Mouse (Mus musculus) natural killer cell, adult 2 months (primary cell): ENCODE measurements around the gene Mymx.
"Not testable (repeated sequence)": the region's sequence is repeated elsewhere in the genome, so short reads cannot be mapped to it uniquely, and the experiment has no call there.

Experiments used
- DNase-seq, 2 experiments: peaks; one replicate each; pipeline ENCODE4 v3.0.0; 2022; ENCODE audit warnings: low spot score in 2 of 2

The Mymx gene

DNA sequence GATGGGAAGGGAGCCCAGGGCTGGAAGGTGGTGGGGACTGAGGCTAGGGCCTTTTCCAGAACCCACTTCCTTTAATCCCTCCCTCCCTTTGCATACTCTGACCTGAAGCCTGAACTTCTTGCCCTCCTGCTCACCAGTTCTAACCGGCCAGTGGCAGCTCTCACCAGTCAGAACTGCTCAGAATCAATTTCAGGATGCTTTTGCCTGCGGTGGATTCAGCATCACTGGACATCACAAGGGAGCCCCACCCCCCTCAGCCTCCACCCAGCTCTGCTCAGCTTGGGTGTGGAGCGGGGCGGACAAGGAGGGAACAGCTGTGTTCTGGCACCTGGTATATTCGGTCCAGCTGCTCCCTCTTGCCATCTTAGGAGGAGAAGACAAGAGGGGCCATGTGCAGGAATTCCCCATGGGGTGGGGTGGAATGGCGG, at the start of gene Mymx:
TSS of gene Mymx (minus strand) at position 226 of the 428 bp plus-strand sequence.
- DNase-seq, result no peak

- DNase-seq, result no peak
Measured at GRCm38 (mm10) chr17:45644185-45644584, 42.3 kb upstream of the Mymx start.

DNA sequence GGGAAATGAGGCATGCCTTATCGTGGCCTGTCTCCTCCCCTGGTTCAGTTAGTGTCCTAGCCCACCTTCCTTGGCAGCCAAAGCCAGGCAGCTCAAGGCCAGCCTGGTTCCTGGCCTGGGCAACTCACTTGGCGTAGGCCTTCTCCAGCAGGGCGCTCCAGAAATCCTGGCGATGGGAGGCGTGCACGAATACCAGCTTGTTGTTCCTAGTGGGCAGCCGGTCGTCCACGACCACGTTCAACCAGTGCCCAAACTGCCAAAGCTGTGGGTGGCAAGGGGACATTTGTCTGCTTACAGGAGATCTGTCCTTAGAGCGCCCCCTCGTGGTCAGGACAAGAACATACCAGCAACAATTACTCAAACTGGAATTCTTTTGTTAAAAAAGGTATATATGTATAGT, 40.8 kb upstream of the Mymx start:
- peak; percentile 43 to 71 for DNase-seq

DNA sequence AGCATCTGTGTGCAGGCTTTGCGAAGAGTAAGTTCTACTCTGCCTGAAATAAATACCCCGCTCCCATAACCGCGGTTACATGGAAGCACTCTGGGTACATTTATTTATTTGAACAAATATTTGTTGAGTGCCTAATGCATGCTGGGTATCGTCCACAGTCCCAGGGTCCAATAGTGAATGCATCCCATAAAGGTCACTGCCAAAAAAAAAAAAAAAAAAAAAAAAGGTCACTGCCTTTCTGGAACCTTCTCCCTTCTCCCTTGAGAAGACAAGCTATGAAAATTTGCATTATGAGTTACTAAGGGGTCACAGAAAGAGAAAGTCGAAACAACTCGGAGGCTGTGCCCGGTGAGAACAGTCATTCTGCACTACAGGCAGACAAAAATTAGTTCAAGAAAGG, 40.1 kb upstream of the Mymx start:
- DNase-seq, result no peak

DNA sequence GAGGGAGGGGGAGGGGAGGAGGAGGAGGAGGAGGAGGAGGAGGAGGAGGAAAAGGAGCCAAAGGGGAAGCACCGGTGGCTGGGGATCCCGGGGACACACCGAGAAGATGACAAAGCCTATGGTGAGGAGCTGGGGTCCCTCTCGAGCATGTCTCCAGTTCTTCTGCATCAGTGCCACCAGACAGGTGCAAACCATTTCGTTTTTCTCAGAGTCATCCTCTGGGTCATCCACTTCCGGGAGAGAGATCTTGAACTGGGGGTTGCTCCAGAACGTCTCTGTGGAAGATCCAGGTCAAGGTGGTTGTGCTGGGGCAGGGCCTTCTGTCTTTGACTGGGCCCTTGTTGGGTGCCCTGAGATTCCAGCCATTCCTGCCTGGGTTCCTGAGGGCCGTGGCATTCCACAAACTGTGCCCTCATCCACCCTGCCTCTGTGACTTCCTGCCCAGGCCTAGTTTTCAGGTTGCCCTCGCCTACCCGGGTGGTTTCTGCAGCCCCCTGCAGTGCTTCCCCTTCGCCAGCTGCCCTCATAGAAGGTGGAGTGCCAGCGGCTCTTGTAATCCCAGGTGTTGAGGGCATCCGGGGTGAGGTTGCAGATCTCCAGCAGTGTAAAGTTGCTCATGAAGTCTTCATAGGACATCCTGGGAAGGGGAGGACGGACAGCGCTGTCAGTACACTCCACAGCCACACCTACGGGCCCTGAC, 36.8 kb upstream of the Mymx start:
- DNase-seq, result no peak

DNA sequence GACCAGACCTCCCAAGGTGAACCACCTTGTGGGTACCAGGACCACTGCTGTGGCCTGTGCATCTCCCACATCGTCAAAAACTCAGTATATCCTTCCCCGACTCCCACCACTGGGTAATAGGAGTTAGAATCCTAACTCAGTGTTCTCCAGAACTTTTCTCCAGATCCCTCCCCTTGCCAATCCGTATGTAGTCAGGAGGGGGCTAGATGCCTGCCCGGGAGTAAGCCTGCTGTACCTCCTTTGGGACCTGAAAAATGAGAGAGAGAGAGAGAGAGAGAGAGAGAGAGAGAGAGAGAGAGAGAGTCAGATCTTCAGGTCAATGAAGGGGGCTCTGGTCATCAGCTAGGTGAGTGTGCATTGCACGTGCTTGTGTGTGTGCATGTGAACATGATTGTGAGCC, 32.1 kb upstream of the Mymx start:
- DNase-seq, result no peak

- DNase-seq, result peak in 1 of 2 experiments; percentile 58
Measured at GRCm38 (mm10) chr17:45631940-45632339, 30.0 kb upstream of the Mymx start.

DNA sequence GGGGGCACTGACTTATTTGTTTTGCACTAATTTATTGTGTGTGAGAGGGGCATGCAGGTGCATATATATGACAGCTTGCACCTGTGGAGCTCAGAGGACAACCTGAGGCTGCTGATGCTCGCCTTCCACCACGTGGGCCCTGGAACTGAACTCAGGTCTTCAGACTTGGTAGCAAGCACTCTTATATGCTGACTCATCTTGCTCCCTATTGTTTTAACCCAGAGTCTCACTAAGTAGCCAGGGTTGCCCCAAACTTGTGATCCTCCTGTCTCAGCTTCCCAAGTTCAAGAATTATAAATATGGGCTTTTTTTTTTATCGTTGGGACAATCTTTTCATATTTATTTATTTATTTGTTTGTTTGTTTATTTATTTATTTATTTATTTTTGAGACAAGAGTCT, 29.1 kb upstream of the Mymx start:
- DNase-seq, result no peak

GRCm38 (mm10) chr17:45629861-45630694, 28.2 kb upstream of the Mymx start:
- DNase-seq, result peak in 1 of 2 experiments; percentile 68

DNA sequence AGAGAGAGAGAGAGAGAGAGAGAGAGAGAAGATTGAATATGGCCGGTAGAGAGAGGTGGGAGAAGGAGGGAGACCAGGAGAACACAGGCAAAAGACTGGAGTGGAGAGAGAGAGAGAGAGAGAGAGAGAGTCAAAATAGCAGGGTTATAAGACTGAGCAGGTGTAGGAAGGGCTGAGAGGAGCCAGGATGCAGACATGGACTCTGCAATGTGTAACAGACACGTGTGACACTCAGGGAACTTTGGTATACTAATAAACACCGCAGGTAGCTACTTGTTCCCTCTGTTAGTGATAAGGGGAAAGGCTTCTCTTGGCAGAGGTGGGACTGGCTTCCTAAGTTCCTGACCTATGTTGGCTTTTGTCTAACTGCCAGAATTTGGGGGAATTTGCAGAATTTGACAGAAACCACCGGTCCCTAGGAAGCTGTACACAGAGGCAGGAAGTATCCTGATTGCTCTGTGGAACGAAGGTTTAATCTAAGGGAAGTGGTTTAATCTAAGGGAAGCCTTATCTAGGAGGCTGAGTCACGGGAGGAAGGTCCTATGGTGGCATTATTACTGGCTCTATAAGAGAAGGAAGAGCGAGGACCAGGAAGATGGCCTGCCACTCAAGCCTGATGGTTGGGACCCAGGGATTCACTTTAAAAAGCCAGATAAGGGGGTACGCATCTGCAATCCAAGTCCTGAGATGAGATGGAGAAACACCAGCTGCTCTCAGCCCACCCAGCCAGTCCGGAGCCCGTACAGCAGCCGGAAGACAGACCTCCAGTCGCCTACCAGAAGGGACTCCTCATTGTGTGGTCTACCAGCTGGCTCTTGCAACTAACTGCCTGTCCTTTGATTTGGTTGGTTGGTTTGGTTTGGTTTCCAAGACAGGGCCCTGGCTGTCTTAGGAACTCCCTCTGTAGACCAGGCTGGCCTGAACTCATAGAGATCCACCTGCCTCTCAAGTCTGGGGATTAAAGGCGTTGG, 27.3 kb upstream of the Mymx start:
- DNase-seq, result no peak

DNA sequence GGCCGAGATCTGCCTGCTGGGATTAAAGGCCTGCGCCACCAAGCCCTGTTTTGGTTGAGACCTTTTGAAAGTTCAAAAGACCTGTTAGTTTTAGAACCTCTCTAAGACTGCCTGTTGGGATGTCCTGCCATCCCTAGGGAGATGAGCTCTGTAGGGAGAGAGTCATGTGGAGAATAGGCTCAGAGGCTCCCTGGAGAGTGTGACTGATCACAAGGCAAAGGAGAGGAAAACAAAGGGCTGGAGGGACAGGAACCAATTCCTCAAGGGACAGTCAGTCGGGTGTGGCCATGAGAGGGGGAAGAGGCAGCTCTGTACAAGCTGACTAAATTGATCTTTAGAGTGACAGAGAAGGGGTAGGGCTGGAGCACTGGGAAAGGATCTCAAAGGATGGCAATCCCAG, 26.3 kb upstream of the Mymx start:
- DNase-seq, result no peak

DNA sequence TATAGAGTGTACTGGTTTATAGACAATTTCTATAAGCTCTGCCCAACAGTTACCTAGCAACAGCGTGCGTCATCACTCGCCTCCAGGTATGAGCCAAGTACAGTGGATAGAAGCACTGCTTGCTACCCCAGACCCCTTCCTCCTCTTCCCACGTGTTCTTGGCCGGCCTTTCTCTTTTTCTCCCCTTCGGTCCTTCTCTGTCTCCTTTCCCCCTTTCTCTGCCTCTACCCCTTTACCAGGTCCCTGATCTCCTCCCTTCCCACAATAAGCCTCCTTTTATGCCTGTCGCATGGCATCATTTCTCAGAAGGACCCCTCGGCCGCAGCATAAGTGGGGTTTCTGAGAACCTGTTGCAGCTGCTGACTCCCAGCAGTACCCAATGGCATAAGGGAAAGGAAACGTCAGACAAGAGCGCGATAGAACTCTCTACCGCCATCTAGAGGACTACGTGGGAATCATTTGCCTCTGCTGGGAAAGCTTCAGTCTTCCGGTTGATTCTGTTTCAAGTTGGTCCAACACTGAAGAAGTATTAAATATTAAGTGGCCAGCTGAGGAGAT, 24.8 kb upstream of the Mymx start:
- peak; percentile 44 to 63 for DNase-seq

DNA sequence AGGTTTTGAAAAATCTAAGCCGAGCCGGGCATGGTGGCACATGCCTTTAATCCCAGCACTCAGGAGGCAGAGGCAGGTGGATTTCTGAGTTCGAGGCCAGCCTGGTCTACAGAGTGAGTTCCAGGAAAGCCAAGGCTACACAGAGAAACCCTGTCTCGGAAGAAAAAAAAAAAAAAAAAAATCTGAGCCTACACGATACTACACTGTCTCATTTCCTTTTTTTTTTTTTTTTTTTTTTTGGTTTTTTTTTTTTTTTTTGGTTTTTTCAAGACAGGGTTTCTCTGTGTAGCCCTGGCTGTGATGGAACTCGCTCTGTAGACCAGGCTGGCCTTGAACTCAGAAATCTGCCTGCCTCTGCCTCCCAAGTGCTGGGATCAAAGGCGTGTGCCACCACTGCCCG, 21.5 kb upstream of the Mymx start:
- DNase-seq, result not testable (repeated sequence)

- DNase-seq, result no peak
Measured at GRCm38 (mm10) chr17:45619386-45620256, 17.7 kb upstream of the Mymx start.

DNA sequence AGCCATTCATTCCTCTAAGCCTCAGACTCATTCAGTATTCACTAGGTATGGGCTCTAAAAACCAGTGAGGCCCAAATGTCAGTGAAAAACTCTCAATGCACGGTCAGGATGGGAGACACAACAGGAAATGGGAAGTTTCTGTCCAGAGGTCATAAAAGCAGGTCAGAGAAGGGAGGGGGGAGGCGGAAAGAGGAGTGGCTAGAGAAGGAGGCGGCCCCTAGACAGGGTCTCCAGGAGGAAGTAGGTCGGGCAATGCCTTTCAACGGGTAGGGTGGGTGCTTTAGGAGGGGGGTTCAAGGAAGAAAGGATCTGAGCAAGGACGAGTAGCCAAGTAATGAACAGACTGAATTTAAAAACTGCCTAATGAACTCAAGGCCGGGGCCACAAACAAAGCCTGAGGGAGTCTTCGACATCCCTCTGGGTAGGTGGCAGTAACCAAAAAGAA, 17.1 kb upstream of the Mymx start:
- DNase-seq, result no peak

GRCm38 (mm10) chr17:45617655-45618054, 15.8 kb upstream of the Mymx start:
- DNase-seq, result no peak

DNA sequence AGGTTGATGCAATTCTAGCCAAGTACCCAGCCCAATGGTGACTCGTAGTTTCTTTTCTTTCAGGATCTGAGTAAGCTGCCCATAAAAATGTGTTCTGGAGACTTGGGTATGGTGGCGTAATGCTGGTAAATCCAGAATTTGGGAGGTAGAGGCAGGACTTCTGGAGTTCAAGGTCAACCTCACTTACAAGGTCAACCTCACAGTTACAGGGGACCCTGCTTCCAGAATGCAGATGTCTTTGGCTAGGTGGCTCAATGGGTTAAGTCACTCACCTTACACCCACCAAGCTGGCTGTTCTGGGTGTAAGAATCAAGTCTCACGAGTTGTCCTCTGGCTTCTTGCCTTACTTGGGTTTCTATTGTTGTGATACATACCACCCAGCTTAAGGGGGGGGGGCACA, 14.8 kb upstream of the Mymx start:
- no peak for DNase-seq

DNA sequence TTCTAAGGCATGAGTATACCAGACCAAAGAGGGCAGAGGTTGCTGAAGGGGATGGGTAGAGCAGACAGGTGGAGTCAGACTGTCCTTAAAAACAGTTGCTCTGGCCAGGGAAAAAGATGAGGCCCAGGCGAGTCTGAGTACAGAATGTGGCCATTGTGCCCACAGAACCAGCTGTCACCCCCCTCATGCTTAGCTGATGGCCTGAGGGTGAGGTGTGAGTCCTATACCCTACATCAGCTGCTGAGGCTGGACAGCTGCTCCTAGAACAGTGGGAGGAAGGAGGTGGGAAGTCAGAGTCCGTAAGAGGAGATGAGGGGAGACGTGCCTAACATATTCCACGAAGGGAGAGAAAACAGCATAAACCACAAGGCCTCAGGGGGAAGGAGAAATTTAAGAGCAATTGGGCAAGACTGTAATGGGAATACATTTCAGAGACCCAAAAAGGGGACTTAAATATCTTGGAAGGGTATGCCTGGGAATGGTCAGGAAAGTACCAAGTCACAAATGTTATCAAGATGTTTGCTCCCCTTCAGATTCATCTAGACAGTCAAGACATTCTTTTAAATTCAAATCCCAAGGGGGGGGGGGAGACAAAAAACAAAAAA, 14.2 kb upstream of the Mymx start:
- DNase-seq, result no peak

DNA sequence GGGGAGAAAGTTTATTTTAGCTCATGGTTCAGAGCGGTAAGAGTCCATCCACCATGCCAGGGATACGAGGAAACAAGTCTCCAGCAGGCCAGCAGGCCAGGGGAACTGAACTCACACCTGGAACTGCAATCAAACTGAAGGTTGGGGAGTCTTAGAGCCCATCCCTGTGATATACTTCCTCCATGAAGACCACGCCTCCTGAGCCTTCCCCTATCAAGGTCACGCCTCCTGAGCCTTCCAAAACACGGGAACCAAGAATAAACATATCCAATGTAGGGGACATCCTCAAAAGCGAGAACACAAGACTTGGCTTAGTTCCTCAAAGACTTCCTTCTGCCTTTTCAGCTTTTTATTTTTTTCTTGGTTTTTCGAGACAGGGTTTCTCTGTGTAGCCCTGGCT, 11.0 kb upstream of the Mymx start:
- no peak for DNase-seq

GRCm38 (mm10) chr17:45612008-45612407, 10.1 kb upstream of the Mymx start:
- DNase-seq, result no peak
